Mouse (Mus musculus) frontal cortex, postnatal 25 days (tissue): ENCODE results near the gene Prol1.
"Not testable (repeated sequence)": the region's sequence is repeated elsewhere in the genome, so short reads cannot be mapped to it uniquely, and the experiment has no call there.

Experiments
- DNase-seq, 2 experiments: peaks; one replicate each; pipeline ENCODE4 v3.0.0; 2022; ENCODE audit warnings: low spot score in 2 of 2

Gene Prol1

GRCm38 (mm10) chr5:88317012-88317411, at the start of gene Prol1:
TSS of gene Prol1 (plus strand) at chr5:88317312.
- no peak for DNase-seq

GRCm38 (mm10) chr5:88268619-88269018, 48.5 kb upstream of the Prol1 start, which contains the start of gene Gm7714:
TSS of gene Gm7714 (plus strand) at chr5:88268919.
- no peak for DNase-seq

GRCm38 (mm10) chr5:88311307-88311706, 5.8 kb upstream of the Prol1 start:
- not testable (repeated sequence) for DNase-seq

GRCm38 (mm10) chr5:88348533-88348932, 31.4 kb downstream of the Prol1 start:
- not testable (repeated sequence) for DNase-seq

DNA sequence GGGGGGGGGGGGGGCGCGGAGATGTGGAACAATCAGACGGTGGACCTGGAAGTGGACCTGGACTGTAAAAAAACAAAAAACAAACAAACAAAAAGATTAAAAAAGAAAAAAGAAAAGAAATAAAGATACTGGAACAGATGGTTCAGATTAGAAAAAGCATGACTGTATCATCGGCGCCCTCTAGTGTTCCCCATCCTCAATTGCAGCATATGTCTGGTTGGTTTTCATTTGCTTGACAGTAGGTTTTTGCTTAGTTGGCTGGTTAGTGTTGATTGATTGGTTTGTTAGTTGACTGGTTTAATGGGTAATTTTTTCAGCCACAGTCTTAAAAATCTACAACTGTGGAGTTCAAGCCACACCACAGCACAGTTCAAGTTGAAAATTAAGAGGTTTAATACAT, 47.7 kb downstream of the Prol1 start:
- DNase-seq = peak; percentile 11 to 13

- DNase-seq = no peak
Observed at GRCm38 (mm10) chr5:88366886-88367285, 49.8 kb downstream of the Prol1 start.

DNA sequence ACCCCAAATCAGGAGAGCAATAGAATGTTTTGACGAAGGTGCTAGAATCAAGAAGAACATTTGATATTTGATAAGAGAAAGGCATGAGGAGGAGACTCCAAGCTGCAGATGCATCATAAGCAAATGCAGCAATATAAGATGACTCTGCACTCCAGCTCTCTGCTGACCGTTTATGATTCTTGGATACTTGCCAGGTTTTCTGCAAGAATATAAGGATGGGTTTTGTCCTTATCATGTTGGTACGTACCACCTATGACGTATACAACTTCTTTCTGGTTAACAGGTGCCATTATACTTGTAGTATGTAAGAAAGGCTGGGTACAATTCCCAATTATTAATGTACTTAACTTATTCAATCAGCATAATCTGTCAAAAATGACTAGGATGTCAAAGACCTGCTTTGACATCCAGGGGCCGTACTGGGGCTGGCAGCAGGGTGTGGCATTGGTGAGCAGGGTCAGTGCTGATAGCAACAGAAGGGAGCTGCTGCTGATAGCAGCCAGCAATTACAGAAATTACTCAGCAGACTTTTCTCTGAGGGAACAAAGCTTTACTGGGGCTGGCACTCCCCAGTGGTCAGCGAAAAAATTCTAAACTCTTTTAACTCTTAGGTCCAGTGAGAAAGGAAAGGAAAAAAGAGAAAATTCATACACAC, 53.6 kb downstream of the Prol1 start:
- no peak for DNase-seq

GRCm38 (mm10) chr5:88372563-88372962, 55.5 kb downstream of the Prol1 start:
- no peak for DNase-seq

GRCm38 (mm10) chr5:88375808-88376207, 58.7 kb downstream of the Prol1 start, which contains the start of gene Amtn:
TSS of gene Amtn (plus strand) at chr5:88376108.
- DNase-seq = no peak
